Mouse (Mus musculus): ENCODE results near the gene Cubn. TPM values are rescaled to one million over a fixed set of nuclear protein-coding genes. Genes with fewer than 3 reads are reported as not detected.

Cubn gene
- polyA plus RNA-seq, 1 experiment from 2014 or later, result 0.30 TPM

DNA sequence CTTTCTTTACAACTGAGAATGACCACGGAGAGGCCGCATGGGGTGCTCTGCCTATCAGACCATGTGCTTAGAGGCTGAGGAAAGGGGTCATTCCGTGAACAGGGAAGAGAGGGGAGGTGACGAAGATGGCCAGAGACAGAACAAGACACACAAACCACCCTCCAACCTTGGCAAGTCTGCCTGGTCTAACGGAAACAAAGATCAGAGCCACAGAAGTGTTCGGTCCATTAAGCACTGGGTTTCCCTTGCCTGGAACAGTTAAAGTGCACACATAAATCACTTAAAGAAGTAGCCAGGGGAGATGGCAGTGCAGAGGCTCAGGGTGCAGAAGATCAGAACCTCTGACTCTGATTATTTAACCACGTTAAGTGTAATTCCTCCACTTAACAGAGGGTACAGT is 257.7 kb downstream of the Cubn start:
- Histone ChIP-seq H3K4me1 (replicated peaks) (0 out of 2 replicates have a peak, but pooled peaks cover 4% of the 10 kb centered on the region), H3K9me3 (no peaks in the 10 kb centered on the region), H3K4me3 (no peak overlapping the region), H3K36me3 (no peaks in the 10 kb centered on the region), H3K27me3 (ENCODE audit: insufficient read depth, poor library complexity, severe bottlenecking) (no peaks in the 10 kb centered on the region), H3K27ac (no peak overlapping the region)
- WGBS, result 55% methylated on average over 7 of the region's 7 CpGs
- no peak for DNase-seq (ENCODE audit: low spot score)

GRCm38 (mm10) chr2:13233254-13233835 is 258.3 kb downstream of the Cubn start:
- no peak overlapping the region for H3K4me3 ChIP-seq
- WGBS, result 85% methylated on average over 12 of the region's 12 CpGs
- H3K9me3 ChIP-seq, result no peaks in the 10 kb centered on the region
- no peaks in the 10 kb centered on the region for H3K36me3 ChIP-seq
- DNase-seq (ENCODE audit: low spot score), result no peak
- 0 out of 2 replicates have a peak, but pooled peaks cover 4% of the 10 kb centered on the region for H3K4me1 ChIP-seq (replicated peaks)
- no peak overlapping the region for H3K27ac ChIP-seq
- H3K27me3 ChIP-seq (ENCODE audit: insufficient read depth, poor library complexity, severe bottlenecking), result no peaks in the 10 kb centered on the region

GRCm38 (mm10) chr2:13232305-13232704 is 259.3 kb downstream of the Cubn start:
- 94% methylated on average over 6 of the region's 6 CpGs for WGBS
- no peak overlapping the region for H3K27ac ChIP-seq
- H3K36me3 ChIP-seq, result no peaks in the 10 kb centered on the region
- H3K27me3 ChIP-seq (ENCODE audit: insufficient read depth, poor library complexity, severe bottlenecking), result no peaks in the 10 kb centered on the region
- 0 out of 2 replicates have a peak, but pooled peaks cover 4% of the 10 kb centered on the region for H3K4me1 ChIP-seq (replicated peaks)
- no peak overlapping the region for H3K4me3 ChIP-seq
- DNase-seq (ENCODE audit: low spot score), result no peak
- no peaks in the 10 kb centered on the region for H3K9me3 ChIP-seq

DNA sequence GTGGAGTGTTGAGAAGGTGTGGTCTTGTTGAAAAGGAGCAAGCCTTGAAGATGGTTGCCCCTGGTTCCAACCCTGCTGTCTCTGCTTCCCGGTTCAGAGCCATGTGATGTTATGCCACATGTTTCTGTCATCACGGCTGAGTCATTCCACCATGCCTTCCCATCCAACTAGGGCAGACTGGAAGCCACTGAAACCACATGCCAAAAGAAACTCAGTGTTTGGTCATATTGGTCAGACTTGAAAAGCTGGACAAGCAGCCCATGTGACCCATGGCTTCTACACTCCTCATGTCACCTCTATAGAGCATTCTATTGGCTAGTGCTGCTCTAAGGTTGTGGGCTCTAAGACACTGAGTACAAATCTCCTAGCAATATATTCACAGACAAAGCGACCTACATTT is 261.9 kb downstream of the Cubn start:
- Histone ChIP-seq H3K4me3 (no peak overlapping the region), H3K27ac (no peak overlapping the region), H3K9me3 (no peaks in the 10 kb centered on the region), H3K4me1 (replicated peaks) (0 out of 2 replicates have a peak, but pooled peaks cover 4% of the 10 kb centered on the region), H3K27me3 (ENCODE audit: insufficient read depth, poor library complexity, severe bottlenecking) (no peaks in the 10 kb centered on the region), H3K36me3 (no peaks in the 10 kb centered on the region)
- no peak for DNase-seq (ENCODE audit: low spot score)
- WGBS, result 95% methylated on average over 3 of the region's 3 CpGs

Other genes with a start within 250 kb of the Cubn start
- 71.6 and 79.4 TPM in 2 replicates for gene Rsu1, start 220.4 kb downstream of the Cubn start, polyA plus RNA-seq (2016; fragmentation: Nextera tagmentation; extraction: Ambion mirVana)
- 8.4 and 8.7 TPM in 2 replicates for gene Trdmt1, start 52.9 kb upstream of the Cubn start, polyA plus RNA-seq (2016; fragmentation: Nextera tagmentation; extraction: Ambion mirVana)
- 1,007 and 1,152 TPM in 2 replicates for gene Vim, start 82.1 kb upstream of the Cubn start, polyA plus RNA-seq (2016; fragmentation: Nextera tagmentation; extraction: Ambion mirVana)